ENCODE assay signal across 8 mouse cellular contexts in genomic region chr3:38232111-38233076, GRCm38 (mm10).
DNase-seq lines count a peak whose midpoint lies in the region; ATAC-seq and TF ChIP-seq lines count a peak whose summit lies in the region.

No protein-coding gene starts in this region.

- WGBS in heart, adult 2 months = 32% methylated on average over 15 of the region's 15 CpGs
- WGBS in intestine, postnatal 0 days = 56% methylated on average over 15 of the region's 15 CpGs
- WGBS in midbrain, embryonic 12.5 days = 38% methylated on average over 15 of the region's 15 CpGs

- H3K9ac ChIP-seq in heart, adult 2 months (ENCODE audit: low read depth, low read length) = no peak overlapping the region
- H3K9ac ChIP-seq in intestine, postnatal 0 days (ENCODE audit: low read depth, low read length) = no peak overlapping the region
- no peak overlapping the region for H3K9ac ChIP-seq in midbrain, embryonic 12.5 days (replicated peaks)

- no peaks in the 10 kb centered on the region for H3K9me3 ChIP-seq in intestine, postnatal 0 days (ENCODE audit: control insufficient read depth)
- H3K9me3 ChIP-seq in midbrain, embryonic 12.5 days = no peaks in the 10 kb centered on the region

- ATAC-seq in intestine, postnatal 0 days = no peak
- ATAC-seq in midbrain, embryonic 12.5 days (ENCODE audit: low FRiP score, low read depth) = peak; percentile 93
- no peak for ATAC-seq in granulocyte monocyte progenitor cell, adult 5-6 weeks (replicated peaks; ENCODE audit: poor library complexity, severe bottlenecking)

- no peaks in the 10 kb centered on the region for H3K27me3 ChIP-seq in heart, adult 2 months (ENCODE audit: control insufficient read depth, insufficient read depth, low read length)
- no peaks in the 10 kb centered on the region for H3K27me3 ChIP-seq in intestine, postnatal 0 days (replicated peaks; ENCODE audit: control insufficient read depth, insufficient read depth, low read length)
- H3K27me3 ChIP-seq in midbrain, embryonic 12.5 days = no peaks in the 10 kb centered on the region

- intact Hi-C loops in heart, adult 2 months (cut with DNase I) = no loop called here

- TF ChIP-seq CTCF in heart, adult 2 months (IDR thresholded peaks at IDR 0.05) = no peak
- no peak for TF ChIP-seq CTCF in intestine, postnatal 0 days (IDR thresholded peaks at IDR 0.05; ENCODE audit: low read depth)

- H3K27ac ChIP-seq in heart, adult 2 months = peak overlapping the region; percentile 58
- H3K27ac ChIP-seq in intestine, postnatal 0 days (ENCODE audit: low read depth, low read length) = peak overlapping the region; percentile 35; the same call in 1 of the 2 replicates
- peak overlapping the region; percentile 68 for H3K27ac ChIP-seq in midbrain, embryonic 12.5 days (replicated peaks)

- H3K4me2 ChIP-seq in intestine, postnatal 0 days (replicated peaks; ENCODE audit: low read depth) = no peak overlapping the region
- H3K4me2 ChIP-seq in midbrain, embryonic 12.5 days (replicated peaks) = peak overlapping the region; percentile 34

- no peak overlapping the region for H3K4me3 ChIP-seq in heart, adult 2 months
- H3K4me3 ChIP-seq in intestine, postnatal 0 days (ENCODE audit: low read depth, low read length) = no peak overlapping the region
- H3K4me3 ChIP-seq in midbrain, embryonic 12.5 days = no peak overlapping the region

- no peaks in the 10 kb centered on the region for H3K36me3 ChIP-seq in heart, adult 2 months (ENCODE audit: control insufficient read depth, insufficient read depth, low read length)
- H3K36me3 ChIP-seq in intestine, postnatal 0 days (ENCODE audit: control insufficient read depth, insufficient read depth) = no peaks in the 10 kb centered on the region
- H3K36me3 ChIP-seq in midbrain, embryonic 12.5 days = no peaks in the 10 kb centered on the region

- H3K4me1 ChIP-seq in heart, adult 2 months (ENCODE audit: control insufficient read depth, insufficient read depth, low read length) = peaks cover 8% of the 10 kb centered on the region
- no peaks in the 10 kb centered on the region for H3K4me1 ChIP-seq in intestine, postnatal 0 days (replicated peaks; ENCODE audit: control insufficient read depth, insufficient read depth, low read length)
- H3K4me1 ChIP-seq in midbrain, embryonic 12.5 days = peaks cover 37% of the 10 kb centered on the region

- DNase-seq in adrenal gland, postnatal 36 days = peak; percentile 12 to 16
- no peak for DNase-seq in adrenal gland, adult (ENCODE audit: inconsistent age in 2 of 2, low spot score in 1 of 2)
- DNase-seq in embryo, embryonic 11.5 days (ENCODE audit: low read depth, low spot score) = peak; percentile 45
- peak; percentile 81 to 85 for DNase-seq in heart, adult 2 months
- DNase-seq in frontal cortex, postnatal 36 days (ENCODE audit: low spot score in 2 of 2) = no peak

- 0 out of 2 replicates have a peak, but pooled peaks have one; percentile 57 for TF ChIP-seq EP300 in heart, adult 2 months (IDR thresholded peaks at IDR 0.05; ENCODE audit: insufficient read depth, low read depth, low read length)

- no peaks in the 10 kb centered on the region for H3K79me2 ChIP-seq in heart, adult 2 months (replicated peaks; ENCODE audit: control insufficient read depth, insufficient read depth, low read length)

- TF ChIP-seq POLR2A in heart, adult 2 months (IDR thresholded peaks at IDR 0.05; ENCODE audit: insufficient read depth, low read depth, low read length) = no peak

Comparison
In these comparisons a context has a peak if more than half of its experiments do, and no peak if none do; other contexts are left out.
1. DNase-seq: peak in adrenal gland, postnatal 36 days (2 of 2), embryo, embryonic 11.5 days (single experiment) and heart, adult 2 months (2 of 2); none in adrenal gland, adult (0 of 2) and frontal cortex, postnatal 36 days (0 of 2).
2. Peak in every context shown above with its lines, with median percentiles within 50 percentile points of each other: H3K27ac ChIP-seq.